Mouse (Mus musculus) embryonic fibroblast, embryonic 13.5 days (primary cell): Measurements from ENCODE around the gene Gm20431.

Experiments used
- CTCF ChIP-seq: IDR thresholded peaks from 2 replicates; pipeline ENCODE4 v1.5.1; 2011; ENCODE audit warnings: mild to moderate bottlenecking, control low read depth, low read length, moderate library complexity, borderline replicate concordance; ENCODE audit not compliant: insufficient read depth
- POLR2A ChIP-seq: IDR thresholded peaks from 2 replicates; pipeline ENCODE4 v1.6.1; 2011; ENCODE audit warnings: low read depth, mild to moderate bottlenecking, control low read depth, low read length, moderate library complexity

- TF ChIP-seq CTCF (no peak), POLR2A (no peak)
Observed at GRCm38 (mm10) chr2:167602364-167602763, 58.9 kb downstream of the Gm20431 start.
